Mouse (Mus musculus): ENCODE results near the gene Hsd17b6. TPM values are rescaled to one million over a fixed set of nuclear protein-coding genes. Genes with fewer than 3 reads are reported as not detected.
A peak's percentile ranks its signal among the peaks of the same experiment; 100 is the strongest.
"Not testable (repeated sequence)": the region's sequence is repeated elsewhere in the genome, so short reads cannot be mapped to it uniquely, and the experiment has no call there.

Hsd17b6 gene
- polyA plus RNA-seq (2015; fragmentation: Nextera tagmentation; extraction: Ambion mirVana): 0.16 and 0.22 TPM in 2 replicates

DNA sequence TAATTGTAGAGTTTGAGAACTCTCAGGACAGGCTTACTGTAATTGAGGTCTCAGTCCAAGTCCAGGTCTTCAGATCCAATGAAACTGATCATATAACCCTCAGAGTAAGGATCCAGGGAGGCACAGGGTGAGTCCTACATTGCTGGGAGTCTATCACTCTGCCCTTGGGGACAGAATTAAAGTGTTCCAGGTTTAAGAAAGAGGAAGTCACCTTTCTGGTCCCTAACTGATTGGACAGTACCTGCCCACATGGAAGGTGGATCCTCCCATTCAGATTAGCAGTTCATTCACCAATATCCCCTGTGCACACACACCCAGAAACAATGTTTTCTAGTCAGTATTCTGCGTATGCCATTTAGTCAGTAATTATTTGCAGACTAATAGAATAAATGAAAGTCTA is at the start of gene Hsd17b6:
Gene Hsd17b6, minus strand, starts transcription at position 166 of the 400 bp plus-strand sequence.
- no peak for DNase-seq (ENCODE audit: low spot score)

GRCm38 (mm10) chr10:128053001-128053400 is 45.6 kb upstream of the Hsd17b6 start:
- no peak for DNase-seq (ENCODE audit: low spot score)

GRCm38 (mm10) chr10:128052136-128052535 is 44.7 kb upstream of the Hsd17b6 start:
- not testable (repeated sequence) for DNase-seq (ENCODE audit: low spot score)

- DNase-seq (ENCODE audit: low spot score): no peak
Measured at GRCm38 (mm10) chr10:128051589-128051988, 44.2 kb upstream of the Hsd17b6 start.

DNA sequence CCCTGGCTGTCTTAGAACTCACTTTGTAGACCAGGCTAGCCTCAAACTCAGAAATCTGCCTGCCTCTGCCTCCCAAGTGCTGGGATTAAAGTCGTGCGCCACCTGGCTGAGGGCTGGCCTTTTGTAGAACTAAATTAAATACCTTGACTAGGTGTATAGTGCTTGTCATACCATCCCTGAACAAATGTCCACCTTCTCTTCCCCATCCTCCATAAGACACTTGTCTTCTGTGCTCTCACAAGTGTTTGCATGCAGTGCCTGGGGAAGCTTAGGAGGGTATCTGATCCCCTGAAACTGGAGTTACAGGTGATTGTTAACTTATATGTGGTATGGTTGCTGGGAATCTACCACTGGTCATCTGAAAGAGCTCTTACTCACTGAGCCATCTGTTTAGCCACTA is 42.9 kb upstream of the Hsd17b6 start:
- no peak for DNase-seq (ENCODE audit: low spot score)

- DNase-seq (ENCODE audit: low spot score): no peak
Measured at GRCm38 (mm10) chr10:128049741-128050140, 42.3 kb upstream of the Hsd17b6 start.

DNA sequence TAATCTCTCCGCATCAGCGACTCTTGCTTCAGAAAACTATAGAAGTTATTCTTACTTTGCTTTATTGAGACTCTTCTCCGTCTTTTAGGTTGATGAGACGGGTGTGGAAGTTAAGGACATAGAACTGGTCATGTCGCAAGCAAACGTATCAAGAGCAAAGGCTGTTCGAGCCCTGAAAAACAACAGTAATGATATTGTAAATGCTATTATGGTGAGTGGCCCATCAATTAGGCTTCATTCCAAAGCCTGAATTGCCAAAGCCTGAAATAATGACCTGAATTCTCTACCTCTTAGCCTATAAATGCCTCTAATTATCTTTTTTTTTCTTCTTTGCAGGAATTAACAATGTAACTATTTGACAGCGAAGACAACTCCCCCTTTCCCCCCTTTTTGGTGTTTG is 40.7 kb upstream of the Hsd17b6 start:
- no peak for DNase-seq (ENCODE audit: low spot score)

DNA sequence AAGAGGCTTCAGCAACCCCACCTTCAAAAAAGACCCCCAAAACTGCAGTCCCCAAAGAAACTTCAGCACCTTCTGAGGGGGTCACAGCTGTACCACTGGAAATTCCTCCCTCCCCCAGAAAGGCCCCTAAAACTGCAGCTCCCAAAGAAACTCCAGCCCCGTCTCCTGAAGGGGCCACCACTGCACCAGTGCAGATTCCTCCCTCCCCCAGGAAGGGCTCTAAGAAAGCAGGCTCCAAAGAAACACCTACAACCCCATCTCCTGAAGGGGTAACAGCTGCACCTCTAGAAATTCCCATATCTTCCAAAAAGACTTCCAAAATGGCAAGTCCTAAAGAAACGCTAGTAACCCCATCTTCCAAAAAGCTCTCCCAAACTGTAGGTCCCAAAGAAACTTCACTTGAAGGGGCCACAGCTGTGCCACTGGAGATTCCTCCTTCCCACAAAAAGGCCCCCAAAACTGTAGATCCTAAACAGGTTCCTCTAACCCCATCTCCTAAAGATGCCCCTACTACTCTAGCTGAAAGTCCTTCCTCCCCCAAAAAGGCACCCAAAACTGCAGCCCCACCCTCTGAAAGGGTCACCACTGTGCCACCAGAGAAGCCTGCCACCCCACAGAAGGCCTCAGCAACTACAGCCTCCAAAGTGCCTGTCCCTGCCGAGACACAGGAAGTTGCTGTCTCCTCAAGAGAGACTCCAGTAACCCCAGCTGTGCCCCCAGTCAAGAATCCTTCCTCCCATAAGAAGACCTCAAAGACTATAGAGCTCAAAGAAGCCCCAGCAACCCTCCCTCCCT is 35.8 kb upstream of the Hsd17b6 start:
- DNase-seq (ENCODE audit: low spot score): peak; percentile 65

DNA sequence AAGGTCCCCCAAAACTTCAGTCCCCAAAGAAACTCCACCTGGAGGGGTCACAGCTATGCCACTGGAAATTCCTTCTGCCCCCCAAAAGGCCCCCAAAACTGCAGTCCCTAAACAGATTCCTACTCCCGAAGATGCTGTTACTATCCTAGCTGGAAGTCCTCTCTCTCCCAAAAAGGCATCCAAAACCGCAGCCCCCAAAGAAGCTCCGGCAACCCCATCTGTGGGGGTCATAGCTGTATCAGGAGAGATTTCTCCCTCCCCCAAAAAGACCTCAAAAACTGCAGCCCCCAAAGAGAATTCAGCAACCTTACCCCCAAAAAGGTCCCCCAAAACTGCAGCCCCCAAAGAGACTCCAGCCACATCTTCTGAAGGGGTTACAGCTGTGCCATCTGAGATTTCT is 35.1 kb upstream of the Hsd17b6 start:
- DNase-seq (ENCODE audit: low spot score): no peak

GRCm38 (mm10) chr10:128041636-128042035 is 34.2 kb upstream of the Hsd17b6 start:
- DNase-seq (ENCODE audit: low spot score): no peak

- DNase-seq (ENCODE audit: low spot score): no peak
Measured at GRCm38 (mm10) chr10:128040293-128040692, 32.9 kb upstream of the Hsd17b6 start.

- no peak for DNase-seq (ENCODE audit: low spot score)
Measured at GRCm38 (mm10) chr10:128039858-128040257, 32.4 kb upstream of the Hsd17b6 start.

GRCm38 (mm10) chr10:128039167-128039566 is 31.8 kb upstream of the Hsd17b6 start:
- DNase-seq (ENCODE audit: low spot score): peak; percentile 51

- DNase-seq (ENCODE audit: low spot score): no peak
Measured at GRCm38 (mm10) chr10:128037921-128038320, 30.5 kb upstream of the Hsd17b6 start.

DNA sequence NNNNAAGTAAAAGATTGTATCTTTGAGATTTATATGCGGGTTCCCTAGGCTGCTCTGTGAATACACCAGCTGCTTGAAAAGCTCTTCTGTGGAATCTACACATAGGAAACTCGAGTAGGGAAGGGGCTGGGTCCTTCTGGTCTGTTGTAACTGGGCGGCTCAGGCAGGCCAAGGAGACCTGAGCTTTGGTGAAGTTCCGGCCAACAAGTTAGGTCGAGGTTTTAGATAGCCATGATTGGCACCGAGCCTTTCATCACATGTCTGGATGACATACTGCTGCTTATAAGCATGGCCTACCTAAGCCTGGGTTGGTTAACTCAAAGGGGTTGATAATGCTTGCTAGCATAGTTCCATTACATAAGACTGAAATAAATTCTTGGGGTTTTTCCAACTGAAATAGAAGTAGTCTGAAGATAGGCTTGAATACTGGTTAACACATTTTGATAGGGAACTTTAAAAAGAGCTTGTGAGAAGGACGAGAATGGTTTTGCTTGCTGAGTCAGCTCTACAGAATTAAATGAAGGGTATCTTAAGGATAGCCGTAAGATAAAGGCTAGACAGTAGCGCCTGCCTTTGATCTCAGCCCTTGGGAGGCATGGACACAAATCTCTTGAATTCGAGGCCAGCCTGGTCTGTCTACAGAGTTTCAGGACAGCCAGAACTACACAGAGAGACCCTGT is 29.5 kb upstream of the Hsd17b6 start:
- DNase-seq (ENCODE audit: low spot score): peak; percentile 19

- DNase-seq (ENCODE audit: low spot score): no peak
Measured at GRCm38 (mm10) chr10:128030860-128031259, 23.4 kb upstream of the Hsd17b6 start.

DNA sequence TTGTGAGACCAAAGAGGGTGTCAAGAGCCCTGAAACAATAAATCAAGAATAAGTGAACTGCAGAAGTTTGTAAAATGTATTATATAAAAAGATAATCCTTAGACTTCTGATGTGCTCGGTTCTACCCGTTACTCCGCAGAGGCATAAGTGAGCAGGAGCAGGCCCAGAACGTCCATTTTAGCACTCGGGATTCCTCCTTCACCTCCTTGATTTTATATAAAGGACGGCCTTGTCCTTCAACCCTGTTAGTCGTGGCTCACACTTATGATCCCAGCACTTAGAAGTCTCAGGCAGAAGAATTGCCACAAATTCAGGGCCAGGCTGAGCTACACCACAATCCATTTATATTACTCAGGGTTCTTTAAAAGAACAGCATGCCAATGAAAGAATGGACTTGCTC is 22.5 kb upstream of the Hsd17b6 start:
- no peak for DNase-seq (ENCODE audit: low spot score)

GRCm38 (mm10) chr10:128023496-128023895 is 16.1 kb upstream of the Hsd17b6 start:
- no peak for DNase-seq (ENCODE audit: low spot score)

GRCm38 (mm10) chr10:128022196-128022595 is 14.8 kb upstream of the Hsd17b6 start:
- DNase-seq (ENCODE audit: low spot score): no peak

GRCm38 (mm10) chr10:128015068-128015934 is 7.9 kb upstream of the Hsd17b6 start, which contains the start of gene Prim1:
Gene Prim1 (plus strand): TSS chr10:128015168.
- peak; percentile 85 for DNase-seq (ENCODE audit: low spot score)

DNA sequence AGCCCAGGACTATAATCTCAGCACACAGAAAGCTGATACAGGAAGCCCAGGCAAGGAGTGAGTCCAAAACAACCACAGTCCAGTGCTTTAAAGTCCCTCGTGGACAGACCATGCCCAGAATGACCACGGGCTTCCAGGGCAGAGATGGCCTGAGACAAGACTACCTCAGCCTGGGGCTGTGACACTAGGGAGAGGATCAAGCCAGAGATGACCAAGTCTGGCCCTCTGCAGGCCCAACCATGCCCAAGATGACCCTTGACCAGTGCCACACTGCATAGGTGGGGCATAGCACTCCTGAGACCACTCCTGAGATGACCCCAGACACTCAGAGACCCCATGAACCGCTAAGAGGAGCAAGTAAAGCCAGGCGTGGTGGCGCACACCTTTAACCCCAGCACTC is 2.3 kb upstream of the Hsd17b6 start:
- DNase-seq (ENCODE audit: low spot score): no peak
